Mouse (Mus musculus): ENCODE data around the gene Ap3d1. TPM values are rescaled to one million over a fixed set of nuclear protein-coding genes. Genes with fewer than 3 reads are reported as not detected.

Gene Ap3d1
- 10 to 100 TPM; 37.2 to 87.2 TPM for polyA plus RNA-seq (2012; fragmentation: generic; extraction: Trizol)

DNA sequence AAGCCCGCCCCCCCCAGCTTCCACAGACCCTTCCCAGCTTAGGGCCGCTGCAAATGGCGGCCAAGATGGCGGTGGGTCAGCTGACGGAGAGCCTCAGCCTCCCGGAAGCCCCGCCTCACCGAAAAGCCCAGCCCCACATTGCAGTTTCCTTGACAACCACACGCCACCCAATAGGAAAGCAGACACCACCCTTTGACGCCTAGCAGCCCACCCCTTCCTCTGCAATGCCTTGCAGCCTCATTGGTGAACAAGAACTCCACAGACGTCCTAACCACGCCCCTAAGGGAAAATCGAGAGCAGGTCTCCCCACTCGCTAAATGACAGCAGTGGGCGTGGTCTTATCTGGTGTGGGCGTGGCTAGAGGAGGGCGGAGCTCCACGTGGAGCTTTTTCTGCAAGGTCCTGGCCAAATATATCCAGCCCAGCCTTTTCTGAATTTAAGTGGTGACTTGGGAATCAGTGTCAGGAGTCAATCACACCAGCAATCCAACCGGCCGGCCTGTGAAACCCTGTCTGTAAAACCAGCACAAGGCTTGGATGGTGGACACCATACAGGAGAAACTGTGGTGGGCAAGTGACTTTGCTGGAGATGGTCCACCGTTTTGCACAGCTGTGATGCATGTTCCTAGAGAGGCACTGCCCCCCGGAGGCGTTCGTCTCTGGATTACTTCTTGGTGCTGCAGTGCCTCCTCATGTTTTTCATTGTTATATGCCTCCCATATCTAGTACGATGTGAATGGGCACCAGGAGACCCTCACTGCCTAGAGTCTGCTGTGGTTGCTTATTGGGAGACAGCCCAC is at the start of gene Ap3d1:
Ap3d1 (minus strand) TSS at position 85 of the 799 bp plus-strand sequence.

DNA sequence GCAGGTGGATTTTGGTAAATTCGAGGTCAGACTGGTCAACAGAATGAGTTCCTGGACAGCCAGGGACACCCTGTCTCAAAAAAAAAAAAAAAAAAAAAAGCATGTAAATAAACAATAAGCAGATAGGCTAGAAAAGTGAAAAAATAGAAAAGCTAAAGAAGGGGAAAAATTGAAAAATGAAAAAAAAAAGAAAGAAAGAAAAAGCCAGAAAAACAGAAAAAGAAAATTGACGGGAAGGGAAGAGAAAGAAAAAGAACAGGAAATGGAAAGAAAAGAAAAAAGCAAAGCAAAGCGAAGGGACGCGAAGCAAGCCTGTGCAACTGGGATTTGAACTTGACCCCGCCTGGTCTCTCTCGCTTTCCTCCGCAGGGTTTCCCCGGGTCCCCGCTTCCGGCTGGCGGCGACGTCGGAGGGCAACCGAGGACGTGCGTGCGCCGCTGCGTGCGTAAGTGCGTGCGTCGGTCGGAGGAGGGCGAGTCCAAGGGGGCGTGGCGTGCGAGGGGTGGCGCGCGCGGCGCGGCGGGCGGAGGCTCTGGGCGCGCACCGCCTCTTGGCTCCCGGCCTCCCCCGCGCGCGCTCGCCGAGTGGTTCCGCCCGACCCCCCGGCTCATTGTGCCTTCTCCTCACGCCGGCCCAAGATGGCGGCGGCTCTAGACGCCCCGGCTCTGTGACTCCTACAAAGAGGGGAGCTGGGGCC is 12.7 kb upstream of the Ap3d1 start, which contains the start of gene Dot1l:
Dot1l (plus strand) TSS at position 613 of the 697 bp plus-strand sequence.

DNA sequence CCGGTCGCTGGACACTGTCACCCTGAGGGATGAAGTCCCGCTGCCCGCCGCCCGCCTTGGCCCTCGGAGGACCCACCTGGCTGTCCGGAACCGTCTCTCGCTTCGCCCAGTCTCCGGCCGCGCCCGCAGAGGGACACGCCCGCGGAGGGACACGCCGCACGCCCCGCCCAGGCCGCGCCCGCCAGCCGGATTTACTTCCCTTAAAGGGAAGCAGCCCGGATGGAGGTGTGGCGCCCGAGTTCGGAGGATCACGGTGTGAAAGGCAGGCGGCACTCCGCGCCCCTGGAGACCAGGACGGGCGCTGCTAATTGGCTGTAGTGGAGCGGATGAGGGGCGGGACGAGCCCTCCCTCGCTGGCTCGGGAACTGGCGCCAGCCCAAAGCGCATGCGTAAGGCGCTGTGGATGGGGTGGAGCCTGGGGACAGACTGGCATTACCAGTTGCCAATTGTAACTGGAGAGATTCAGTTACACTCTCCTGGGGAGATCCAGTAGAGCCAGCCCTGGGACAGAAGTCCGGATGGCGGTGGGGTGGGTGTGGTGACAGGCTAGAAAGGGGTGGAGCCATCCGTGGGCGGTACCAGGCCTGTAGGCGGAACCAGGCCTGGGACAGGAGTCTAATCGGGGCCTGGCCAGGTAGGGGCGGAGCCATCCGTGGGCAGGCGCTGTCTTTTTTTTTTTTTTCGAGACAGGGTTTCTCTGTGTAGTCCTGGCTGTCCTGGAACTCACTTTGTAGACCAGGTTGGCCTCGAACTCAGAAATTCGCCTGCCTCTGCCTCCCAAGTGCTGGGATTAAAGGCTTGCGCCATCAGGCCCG is 40.1 kb downstream of the Ap3d1 start, which contains the start of the genes Mob3a and Izumo4:
Mob3a (minus strand) TSS at position 257 of the 815 bp plus-strand sequence.
Izumo4 (plus strand) TSS at position 464 of the 815 bp plus-strand sequence.

DNA sequence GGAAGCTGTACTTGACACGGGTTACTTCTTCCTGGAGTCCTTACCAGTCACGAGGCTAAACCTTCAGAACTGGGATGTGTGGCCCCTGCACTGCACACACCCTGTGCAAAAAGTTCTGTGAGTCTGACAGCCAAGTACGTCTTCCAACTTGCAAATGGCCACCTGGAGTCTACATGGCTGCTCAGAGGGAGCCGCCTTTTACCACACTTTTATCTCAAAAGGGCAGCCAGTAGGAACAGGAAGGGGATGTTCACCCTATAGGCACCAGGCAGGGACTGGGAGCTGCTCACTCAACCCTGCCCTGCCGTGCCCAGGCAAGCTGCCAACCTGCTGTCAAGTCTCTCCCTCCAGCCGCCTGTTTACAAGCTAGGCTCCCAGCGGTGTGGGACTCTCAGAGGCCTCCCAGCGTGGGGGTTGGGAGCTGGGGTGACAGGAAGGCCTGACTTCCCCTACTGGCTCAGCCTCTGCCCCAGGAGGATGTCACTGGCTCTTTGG is 64.1 kb downstream of the Ap3d1 start, which contains the start of gene Mknk2:
Mknk2 (minus strand) TSS at position 171 of the 495 bp plus-strand sequence.

Other genes starting within 250 kb of the Ap3d1 start
- under 1 TPM; under 0.01 to 0.01 TPM for gene Onecut3, start 247.4 kb downstream of the Ap3d1 start, polyA plus RNA-seq (2012; fragmentation: generic; extraction: Trizol)
- under 1 TPM; 0.29 to 0.77 TPM for gene Atp8b3, start 203.1 kb downstream of the Ap3d1 start, polyA plus RNA-seq (2012; fragmentation: generic; extraction: Trizol)
- 10 to 100 TPM; 13.6 to 30.1 TPM for gene Rexo1, start 180.7 kb downstream of the Ap3d1 start, polyA plus RNA-seq (2012; fragmentation: generic; extraction: Trizol)
- 10 to 100 TPM; 14.7 to 17.8 TPM for gene Klf16, start 164.9 kb downstream of the Ap3d1 start, polyA plus RNA-seq (2012; fragmentation: generic; extraction: Trizol)
- gene Abhd17a, start 151.9 kb downstream of the Ap3d1 start, polyA plus RNA-seq (2012; fragmentation: generic; extraction: Trizol), result 100 to 1,000 TPM; 189 to 208 TPM
- gene Scamp4, start 139.4 kb downstream of the Ap3d1 start, polyA plus RNA-seq (2012; fragmentation: generic; extraction: Trizol), result 100 to 1,000 TPM in 1 of 2 experiments, 10 to 100 TPM in 1; 96.1 to 132 TPM
- gene Adat3, start 139.4 kb downstream of the Ap3d1 start, polyA plus RNA-seq (2012; fragmentation: generic; extraction: Trizol), result 10 to 100 TPM; 10.3 to 12.6 TPM
- 1 to 10 TPM in 1 of 2 experiments, under 1 TPM in 1; 0.39 to 1.4 TPM for gene Gm49322, start 136.2 kb downstream of the Ap3d1 start, polyA plus RNA-seq (2012; fragmentation: generic; extraction: Trizol)
- gene Csnk1g2, start 119.4 kb downstream of the Ap3d1 start, polyA plus RNA-seq (2012; fragmentation: generic; extraction: Trizol), result 100 to 1,000 TPM; 224 to 226 TPM
- gene Btbd2, start 85.2 kb downstream of the Ap3d1 start, polyA plus RNA-seq (2012; fragmentation: generic; extraction: Trizol), result 100 to 1,000 TPM in 1 of 2 experiments, 10 to 100 TPM in 1; 54.5 to 122 TPM
- 100 to 1,000 TPM in 1 of 2 experiments, 10 to 100 TPM in 1; 50.6 to 131 TPM for gene Mknk2, start 64.2 kb downstream of the Ap3d1 start, polyA plus RNA-seq (2012; fragmentation: generic; extraction: Trizol)
- 10 to 100 TPM; 19.8 to 24.3 TPM for gene Mob3a, start 40.3 kb downstream of the Ap3d1 start, polyA plus RNA-seq (2012; fragmentation: generic; extraction: Trizol)
- gene Izumo4, start 40.1 kb downstream of the Ap3d1 start, polyA plus RNA-seq (2012; fragmentation: generic; extraction: Trizol), result 10 to 100 TPM in 1 of 2 experiments, 1 to 10 TPM in 1; 2.2 to 31.4 TPM
- 10 to 100 TPM in 1 of 2 experiments, 1 to 10 TPM in 1; 2.9 to 12.0 TPM for gene Dot1l, start 12.9 kb upstream of the Ap3d1 start, polyA plus RNA-seq (2012; fragmentation: generic; extraction: Trizol)
- gene Sf3a2, start 55.9 kb upstream of the Ap3d1 start, polyA plus RNA-seq (2012; fragmentation: generic; extraction: Trizol), result 100 to 1,000 TPM in 1 of 2 experiments, 10 to 100 TPM in 1; 97.6 to 167 TPM
- gene Plekhj1, start 56.4 kb upstream of the Ap3d1 start, polyA plus RNA-seq (2012; fragmentation: generic; extraction: Trizol), result 10 to 100 TPM; 64.7 to 99.4 TPM
- 1 to 10 TPM in 1 of 2 experiments, under 1 TPM in 1; 0.25 to 1.2 TPM for gene Amh, start 63.0 kb upstream of the Ap3d1 start, polyA plus RNA-seq (2012; fragmentation: generic; extraction: Trizol)
- gene Jsrp1, start 71.2 kb upstream of the Ap3d1 start, polyA plus RNA-seq (2012; fragmentation: generic; extraction: Trizol), result under 1 TPM in 1 of 2 experiments, not detected in 1; 0.94 TPM
- 1,000 to 10,000 TPM; 1,765 to 2,268 TPM for gene Oaz1, start 84.4 kb upstream of the Ap3d1 start, polyA plus RNA-seq (2012; fragmentation: generic; extraction: Trizol)
- under 1 TPM; 0.01 to 0.07 TPM for gene Lingo3, start 101.8 kb upstream of the Ap3d1 start, polyA plus RNA-seq (2012; fragmentation: generic; extraction: Trizol)
- gene Lsm7, start 112.9 kb upstream of the Ap3d1 start, polyA plus RNA-seq (2012; fragmentation: generic; extraction: Trizol), result 100 to 1,000 TPM; 321 to 392 TPM
- gene Sppl2b, start 113.0 kb upstream of the Ap3d1 start, polyA plus RNA-seq (2012; fragmentation: generic; extraction: Trizol), result 10 to 100 TPM; 16.7 to 38.9 TPM
- gene Tmprss9, start 129.6 kb upstream of the Ap3d1 start, polyA plus RNA-seq (2012; fragmentation: generic; extraction: Trizol), result under 1 TPM; 0.01 to 0.06 TPM
- gene Timm13, start 158.7 kb upstream of the Ap3d1 start, polyA plus RNA-seq (2012; fragmentation: generic; extraction: Trizol), result 100 to 1,000 TPM; 226 to 741 TPM
- gene Lmnb2, start 176.0 kb upstream of the Ap3d1 start, polyA plus RNA-seq (2012; fragmentation: generic; extraction: Trizol), result 10 to 100 TPM; 12.8 to 15.5 TPM
- gene Gadd45b, start 187.8 kb upstream of the Ap3d1 start, polyA plus RNA-seq (2012; fragmentation: generic; extraction: Trizol), result 10 to 100 TPM; 15.9 to 26.5 TPM

Data from C3H10T1/2 (cell line).